Mouse (Mus musculus): Measurements from ENCODE around the gene Osbp2.

Osbp2 gene

DNA sequence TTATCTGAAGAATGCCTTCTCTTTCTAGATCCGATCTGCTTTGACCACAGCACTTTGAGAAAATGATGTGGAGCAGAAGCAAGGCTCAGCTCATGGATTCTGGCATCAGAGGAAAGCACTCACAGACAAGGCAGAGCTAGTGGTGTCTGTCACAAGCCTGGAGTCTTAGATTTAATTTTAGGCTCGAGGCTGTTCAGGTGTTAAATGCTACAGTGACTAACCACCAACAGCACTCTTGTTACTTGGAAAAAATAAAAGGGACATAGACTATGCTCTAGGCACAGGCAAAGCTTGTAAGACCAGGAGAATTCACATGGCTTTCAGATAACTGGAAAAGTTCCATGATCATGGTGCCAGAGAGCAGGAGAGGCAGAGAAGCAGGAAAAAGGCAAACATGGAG, 40.3 kb downstream of the Osbp2 start:
- DNase-seq, result no peak

DNA sequence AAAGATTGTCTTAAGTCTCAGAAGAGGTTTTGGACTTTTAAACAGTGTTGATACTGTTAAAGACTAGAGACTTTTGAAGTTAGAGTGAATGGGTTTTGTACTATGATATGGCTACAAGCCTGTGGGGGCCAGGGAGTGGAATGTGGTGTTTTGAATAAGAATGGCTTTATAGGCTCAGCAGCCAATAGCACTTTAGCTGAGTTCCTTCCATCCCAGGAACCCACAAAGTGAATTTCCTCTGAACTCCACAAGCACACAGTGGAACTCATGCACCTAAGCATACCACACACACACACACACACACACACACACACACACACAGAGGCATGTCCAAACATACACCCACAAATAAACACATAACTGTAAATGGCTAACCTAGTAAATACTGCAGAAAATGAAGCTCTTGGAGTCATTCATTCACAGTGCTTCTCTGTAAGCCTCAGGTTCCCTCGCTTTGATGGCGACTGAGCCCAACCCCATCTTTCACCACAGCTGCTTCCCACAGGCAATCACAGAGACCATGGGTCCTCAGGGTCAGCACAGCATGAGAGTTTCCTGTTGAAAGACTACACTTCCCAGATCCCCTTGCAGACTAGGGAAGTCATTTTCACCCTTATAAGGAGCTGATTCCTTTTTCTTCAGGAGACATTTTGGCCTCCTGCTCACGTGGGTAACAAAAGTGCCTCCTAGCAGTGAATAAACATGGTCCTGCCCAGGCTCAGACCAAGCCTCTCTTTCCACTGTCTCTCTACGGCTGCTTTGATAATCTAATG, 45.5 kb downstream of the Osbp2 start:
- no peak for DNase-seq

DNA sequence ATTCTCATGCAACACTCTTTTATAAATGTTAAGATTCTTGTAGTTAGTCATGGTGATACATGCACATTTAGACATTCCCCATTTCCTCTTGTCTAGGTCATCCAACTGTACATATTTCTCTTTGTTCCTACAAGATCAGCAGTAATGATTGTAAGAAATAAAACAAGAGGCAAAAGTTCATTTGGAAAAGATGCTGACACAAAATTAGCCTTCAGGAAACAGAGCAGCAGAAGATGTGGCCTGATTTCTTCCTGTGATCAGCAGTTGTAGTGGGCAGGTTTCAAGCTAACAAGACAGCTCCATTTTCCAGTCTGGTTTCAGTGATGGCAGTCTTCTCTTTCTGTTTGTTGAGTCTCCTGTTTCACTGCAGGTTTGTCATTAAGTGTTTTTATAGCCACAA, 47.8 kb downstream of the Osbp2 start:
- DNase-seq, result no peak

DNA sequence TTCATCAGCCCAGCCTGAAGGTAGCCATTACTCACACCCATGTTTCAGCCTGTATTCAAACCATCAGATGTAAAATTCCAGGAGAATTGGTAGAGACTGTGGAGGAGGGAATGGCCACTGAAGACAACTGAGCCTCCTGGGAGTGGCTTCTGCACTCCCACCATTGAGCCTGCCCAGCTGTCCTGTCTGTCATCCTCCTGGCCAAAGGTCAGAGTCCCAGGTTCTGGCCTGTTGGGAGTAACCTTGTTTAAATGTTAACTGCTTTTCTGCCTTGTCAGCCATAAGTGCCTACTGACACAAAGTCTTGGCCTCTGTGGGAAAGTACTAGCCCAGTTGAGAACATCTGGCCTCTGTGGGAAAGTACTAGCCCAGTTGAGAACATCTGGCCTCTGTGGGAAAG, 50.4 kb downstream of the Osbp2 start:
- no peak for DNase-seq

DNA sequence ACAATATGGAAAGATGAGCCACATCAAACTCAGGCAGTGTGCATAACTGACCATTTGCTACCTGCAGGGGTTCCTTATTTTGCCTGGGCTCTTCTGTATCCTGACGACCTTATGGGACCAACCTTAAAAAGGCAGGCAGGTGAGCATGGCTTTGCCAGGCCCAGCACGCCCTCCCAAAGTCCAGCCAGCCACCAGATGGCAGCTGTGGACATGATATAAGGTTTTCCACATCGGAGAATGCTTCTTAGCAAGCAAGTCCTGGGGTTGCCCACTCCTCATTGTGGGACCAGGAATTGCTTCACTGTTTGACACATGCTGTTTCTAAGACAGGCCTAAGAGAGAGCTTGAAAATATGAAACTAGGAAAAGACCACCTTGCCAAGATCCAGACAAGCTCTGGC, 55.5 kb downstream of the Osbp2 start:
- DNase-seq, result peak; percentile 66 to 78

DNA sequence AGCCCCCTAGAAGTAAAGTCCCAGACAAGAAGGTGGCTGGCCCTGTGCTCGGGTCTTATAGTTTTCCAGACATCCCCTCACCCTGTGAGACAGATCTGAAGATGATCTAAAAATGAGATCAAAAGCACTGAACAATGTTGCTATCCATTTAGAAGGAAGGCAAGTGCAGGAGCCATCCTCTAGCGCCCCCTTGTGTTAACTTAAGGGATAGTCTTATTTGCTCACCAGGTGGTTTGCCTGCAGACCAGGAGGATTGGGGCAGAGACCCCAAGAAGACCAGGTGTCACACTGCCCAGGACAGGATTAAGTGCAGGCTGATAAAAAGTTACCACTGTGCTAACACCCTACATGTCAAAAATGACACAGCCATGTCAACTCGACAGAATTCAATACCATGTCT, 58.3 kb downstream of the Osbp2 start:
- peak; percentile 58 to 67 for DNase-seq

DNA sequence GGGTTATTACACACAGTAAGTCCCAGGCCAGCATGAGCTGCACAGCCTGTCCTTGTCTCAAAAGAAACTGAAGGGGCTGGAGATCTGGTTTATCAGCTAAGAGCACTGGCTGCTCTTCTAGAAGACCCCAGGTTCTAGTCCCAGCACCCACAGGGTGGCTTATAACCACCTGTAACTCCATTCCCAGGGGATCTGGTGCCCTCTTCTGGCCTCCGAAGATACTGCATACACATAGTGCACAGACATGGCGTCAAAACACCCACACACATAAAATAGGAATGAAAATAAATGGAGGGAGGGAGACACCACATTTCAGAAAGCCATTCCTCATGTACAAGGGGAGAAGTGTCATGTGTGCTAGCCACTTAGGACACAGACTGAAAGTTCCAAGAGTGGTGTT, 59.1 kb downstream of the Osbp2 start:
- no peak for DNase-seq

DNA sequence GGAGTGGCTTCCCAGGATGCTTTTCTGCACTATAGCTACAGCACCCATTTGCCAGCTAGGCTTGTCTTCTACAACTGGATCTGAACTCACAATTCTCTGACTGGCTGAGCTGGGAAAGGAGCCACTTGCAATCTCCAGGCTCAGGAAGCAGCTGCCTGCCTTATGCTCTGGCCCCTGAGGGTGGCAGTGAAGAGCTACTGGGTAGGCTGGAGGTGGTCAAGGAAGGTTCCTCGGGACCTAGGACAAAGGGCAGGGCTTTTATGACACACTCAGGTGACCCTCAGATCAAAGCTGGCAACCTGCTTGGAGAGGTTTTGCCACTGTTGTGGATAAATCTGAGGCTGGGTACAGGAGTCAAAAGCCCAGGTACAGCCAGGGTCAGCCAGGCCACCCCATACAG, 61.6 kb downstream of the Osbp2 start:
- DNase-seq, result peak in 1 of 2 experiments; percentile 53

DNA sequence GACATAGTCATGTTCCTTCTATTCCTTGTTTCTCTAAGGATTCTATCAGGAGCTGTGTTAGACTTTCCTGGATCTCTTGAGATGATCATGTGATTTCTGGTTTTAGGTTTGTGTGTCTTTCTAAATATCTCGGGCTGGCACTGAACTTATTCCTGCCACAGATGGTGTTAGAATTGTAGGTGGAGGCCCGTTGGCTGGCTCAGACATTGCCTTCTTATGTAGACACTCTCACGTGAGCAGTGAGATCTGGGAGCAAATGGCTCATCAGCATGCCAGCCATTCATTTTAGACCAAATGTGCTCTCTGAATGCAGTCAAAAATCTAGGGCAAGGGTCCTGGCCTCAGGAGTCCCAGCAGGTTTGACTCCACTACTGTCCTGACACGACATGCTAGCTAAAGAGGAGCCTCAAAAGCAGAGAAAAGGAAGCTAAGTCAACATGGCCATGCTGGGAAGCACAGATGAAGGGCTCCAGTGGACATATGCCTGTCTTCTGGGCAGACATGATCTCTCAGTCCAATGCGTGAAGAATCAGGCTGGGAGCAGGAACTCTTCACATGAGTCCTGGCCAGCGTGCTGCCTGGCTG, 66.0 kb downstream of the Osbp2 start:
- no peak for DNase-seq

DNA sequence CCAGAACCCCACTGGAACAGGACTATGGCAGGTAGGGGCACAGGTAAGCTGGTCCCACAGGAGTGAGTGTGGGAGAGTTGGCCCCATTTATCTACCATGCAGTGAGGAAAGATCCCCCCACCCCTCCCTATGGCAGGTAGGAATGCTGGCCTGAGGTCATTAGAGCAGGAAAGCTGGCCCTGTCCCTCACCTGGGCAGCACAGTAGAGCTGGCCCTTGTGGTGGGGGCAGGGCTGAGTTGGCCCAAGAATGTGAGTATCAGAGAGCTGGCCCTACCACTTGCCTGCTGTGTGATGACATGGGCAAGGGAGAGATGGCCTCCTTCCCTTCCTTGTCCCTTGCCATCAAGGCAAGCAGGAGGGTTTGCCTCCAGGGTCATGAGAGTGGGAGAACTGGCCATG, 73.0 kb downstream of the Osbp2 start:
- no peak for DNase-seq

DNA sequence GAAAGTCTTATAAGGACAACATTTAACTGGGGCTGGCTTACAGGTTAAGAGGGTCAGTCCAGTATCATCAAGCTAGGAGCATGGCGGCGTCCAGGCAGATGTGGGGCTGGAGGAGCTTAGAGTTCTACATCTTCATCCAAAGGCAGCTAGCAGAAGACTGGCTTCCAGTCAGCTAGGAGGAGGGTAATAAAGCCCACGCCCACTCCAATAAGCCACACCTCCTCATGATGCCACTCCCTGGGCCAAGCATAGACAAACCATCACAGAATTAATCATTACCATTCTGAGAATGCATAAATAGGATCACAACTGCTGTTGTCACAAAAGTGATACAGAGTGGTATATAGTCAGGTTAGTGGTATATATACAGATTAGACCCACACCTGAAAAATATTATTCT, 73.8 kb downstream of the Osbp2 start:
- no peak for DNase-seq

DNA sequence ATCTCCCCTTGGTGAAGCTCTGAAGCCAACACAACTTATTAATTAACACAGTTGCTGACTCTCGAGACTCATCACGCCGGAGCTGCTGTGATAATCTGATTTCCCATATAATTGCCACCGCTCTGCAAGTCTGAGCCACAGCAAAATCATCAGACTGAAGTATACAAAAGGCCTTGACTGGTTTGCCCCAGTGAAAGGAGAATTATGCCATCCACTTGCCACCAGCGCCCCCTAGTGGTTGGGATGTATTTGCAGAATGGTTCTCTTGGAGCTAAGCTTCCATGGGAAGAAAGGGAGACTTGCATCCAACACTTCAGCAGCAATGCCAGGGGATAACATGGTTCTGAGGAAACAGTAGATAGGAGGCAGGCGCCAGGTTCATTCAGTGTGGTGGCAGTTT, 77.1 kb downstream of the Osbp2 start:
- peak; percentile 93 to 97 for DNase-seq

DNA sequence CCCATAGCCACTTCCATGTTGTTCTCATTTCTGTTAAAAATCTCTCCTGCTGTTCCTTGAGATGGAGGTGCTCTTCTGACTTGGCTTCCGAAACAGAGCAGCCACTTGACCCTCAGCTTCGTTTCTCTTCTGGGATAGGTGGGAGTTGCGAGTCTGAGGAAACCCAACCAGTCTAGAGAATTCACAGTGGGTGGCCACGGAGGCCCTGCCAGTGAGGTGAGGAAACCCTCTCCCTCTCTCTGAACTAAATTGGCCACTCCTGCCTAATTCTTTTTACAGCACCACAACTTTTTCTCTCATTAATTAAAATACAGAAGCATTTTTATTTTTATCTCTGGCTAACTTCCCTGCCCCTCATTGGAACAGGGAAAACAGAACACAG, 88.4 kb downstream of the Osbp2 start:
- DNase-seq, result peak in 1 of 2 experiments; percentile 59

DNA sequence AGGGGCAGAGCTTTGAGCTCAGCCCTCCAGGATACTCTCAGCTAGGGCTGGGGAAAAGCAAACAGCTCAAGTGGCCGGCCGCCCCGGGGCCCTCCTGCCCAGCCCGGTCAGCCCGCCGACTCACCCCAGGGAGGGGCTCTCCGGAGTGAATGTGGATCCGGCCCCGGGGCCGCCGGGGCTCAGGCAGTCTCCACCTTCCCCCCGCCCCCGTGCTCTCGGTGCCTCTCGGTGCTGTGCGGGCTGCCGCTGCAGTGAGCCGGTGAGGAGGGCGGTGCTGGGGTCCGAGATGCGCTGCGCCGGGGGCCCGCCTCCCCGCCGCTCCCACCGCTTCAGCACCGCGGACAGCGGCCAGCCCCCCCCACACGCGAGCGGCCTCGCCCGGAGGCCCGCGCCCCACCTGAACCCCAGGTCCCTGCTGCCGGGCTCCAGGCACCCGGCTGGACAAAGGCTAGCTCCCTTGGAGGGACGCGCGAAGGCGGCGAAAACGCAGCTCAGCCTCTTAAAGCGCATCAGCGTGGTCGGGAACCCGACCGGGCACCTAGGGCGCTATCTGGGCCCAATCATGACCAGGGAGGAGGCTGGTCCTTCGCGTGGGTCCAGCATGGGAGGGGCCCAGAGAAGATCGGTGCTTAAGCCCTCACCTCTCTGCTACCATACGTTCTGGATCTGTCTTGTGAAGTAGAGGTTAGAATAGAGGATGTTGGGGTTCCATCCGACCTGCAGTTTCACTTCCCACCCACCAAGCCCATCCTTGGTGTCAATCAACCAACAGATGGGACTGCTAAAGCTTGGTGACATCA, 89.0 kb downstream of the Osbp2 start:
- DNase-seq, result peak; percentile 78 to 80

DNA sequence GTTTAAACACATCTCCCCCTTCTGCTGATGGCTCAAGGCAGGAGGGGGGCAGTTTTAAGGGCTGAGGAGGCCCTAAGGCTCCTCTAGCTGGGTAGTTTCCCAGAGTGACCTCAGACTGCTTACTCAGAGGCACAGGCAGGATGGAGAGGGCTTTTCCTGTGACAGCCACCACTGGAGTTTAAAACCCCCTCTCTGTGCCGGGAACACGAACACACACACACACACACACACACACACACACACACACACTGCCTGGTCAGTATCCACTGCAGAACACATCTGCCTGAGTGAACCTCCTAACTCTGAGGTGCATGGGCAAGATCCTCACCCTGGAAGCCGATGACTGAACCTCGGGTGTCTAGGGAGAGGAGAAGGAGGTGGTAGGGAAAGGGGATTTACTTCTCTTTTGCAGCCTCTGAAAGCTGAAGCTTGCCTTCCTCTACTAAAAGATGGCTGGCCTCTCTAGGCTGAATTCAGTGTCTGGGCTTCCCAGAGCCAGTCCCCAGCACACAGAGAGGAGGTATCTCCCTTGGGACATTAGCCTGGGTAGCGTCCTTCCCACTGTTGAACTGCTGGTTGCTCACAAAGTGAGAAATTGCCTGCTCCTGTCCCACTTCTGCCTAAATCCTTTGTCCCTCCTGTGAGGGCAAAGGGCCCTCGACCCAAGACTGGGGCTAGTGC, 89.8 kb downstream of the Osbp2 start:
- DNase-seq, result peak; percentile 59 to 66

DNA sequence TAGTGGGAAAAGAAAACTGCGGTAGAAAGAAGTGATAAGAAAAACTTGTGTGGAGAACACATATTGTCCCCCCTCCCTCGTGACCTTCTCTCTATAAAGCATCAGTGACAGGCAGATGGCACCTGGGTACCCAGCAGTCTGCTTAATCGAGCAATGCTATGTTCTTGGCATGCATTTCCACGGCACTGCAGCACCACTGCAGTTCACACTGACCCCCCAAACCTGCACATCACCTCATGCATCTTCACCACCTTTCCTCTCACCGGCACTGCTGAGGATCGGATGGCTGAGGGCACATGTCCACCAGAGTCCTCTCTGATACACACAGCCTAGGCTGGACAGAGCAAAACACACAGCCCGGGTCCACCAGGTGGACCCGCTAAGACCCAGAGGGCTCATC, 90.6 kb downstream of the Osbp2 start:
- peak; percentile 66 to 69 for DNase-seq

DNA sequence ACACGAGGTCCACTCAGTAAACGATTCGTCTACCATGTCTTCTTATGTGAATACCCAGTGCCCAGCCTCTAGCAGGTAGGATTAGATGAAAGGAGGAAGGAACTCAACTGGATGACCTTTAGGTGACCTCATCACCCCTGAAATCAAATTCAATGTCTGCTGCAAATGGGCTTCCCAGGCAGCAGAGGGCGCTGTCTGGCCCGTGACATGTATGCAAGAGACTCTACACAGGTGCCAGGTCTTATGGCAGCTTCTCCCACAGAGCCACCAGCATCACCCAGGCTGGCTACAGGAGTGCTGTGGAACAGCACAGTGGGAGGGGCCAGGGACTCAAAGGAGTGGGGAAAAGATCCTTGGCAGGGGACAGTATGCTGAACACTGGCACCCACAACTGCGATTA, 92.4 kb downstream of the Osbp2 start:
- DNase-seq, result peak; percentile 50 to 66

DNA sequence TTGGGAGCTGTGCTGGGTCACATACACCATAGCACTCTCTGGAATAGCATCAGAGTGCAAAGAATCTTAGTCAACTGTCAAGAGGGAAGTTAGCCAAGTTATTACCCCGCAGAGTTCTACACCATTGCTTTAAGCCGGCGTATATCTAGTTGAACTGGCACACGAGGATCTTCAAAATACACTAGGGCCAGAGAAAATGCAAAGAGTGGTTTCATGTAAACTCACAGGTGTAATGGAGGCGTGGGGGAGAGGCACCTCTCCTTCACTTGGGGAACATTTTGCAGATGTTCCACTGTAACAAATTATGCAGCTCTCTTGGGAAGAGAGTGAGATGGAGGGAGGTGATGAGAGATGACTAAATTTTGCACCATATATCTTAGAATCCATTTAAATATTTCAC, 95.9 kb downstream of the Osbp2 start:
- DNase-seq, result no peak

DNA sequence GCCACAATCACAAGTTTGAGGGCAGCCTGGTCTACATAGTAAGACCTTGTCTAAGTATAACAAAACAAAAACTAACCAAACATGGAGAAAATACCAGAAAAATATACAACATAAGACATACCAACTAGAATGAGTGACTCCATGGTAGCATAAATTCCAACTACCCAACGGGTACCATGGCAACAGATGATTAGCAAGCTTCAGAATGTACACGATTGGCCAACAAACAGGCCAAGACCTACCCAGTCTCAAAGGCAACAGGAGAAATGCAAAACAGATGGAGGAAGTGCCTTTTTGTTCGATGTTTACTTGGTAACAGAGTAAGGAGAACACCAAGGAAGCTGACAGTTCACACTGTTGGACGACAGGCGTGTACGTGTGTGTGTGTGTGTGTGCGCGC, 96.7 kb downstream of the Osbp2 start:
- DNase-seq, result no peak

DNA sequence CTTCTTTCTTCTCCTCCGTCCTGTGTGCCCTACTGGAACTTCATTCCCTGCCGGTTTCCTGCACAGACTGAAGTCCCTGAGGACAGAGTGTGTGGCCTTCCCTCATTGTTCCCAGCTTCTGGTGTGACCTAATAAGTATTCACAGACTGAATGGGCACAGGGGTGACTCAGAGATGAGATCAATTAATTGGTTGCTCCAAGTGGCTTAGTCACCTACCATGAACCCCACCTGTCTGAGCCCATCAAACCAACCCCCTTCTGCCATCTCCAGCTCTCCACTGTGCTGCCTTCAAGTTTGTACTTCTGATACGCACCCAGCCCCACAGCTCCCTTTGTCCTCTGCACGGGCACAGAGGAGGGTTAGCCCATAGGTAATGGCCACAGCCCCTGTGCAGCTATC, 99.4 kb downstream of the Osbp2 start:
- no peak for DNase-seq

DNA sequence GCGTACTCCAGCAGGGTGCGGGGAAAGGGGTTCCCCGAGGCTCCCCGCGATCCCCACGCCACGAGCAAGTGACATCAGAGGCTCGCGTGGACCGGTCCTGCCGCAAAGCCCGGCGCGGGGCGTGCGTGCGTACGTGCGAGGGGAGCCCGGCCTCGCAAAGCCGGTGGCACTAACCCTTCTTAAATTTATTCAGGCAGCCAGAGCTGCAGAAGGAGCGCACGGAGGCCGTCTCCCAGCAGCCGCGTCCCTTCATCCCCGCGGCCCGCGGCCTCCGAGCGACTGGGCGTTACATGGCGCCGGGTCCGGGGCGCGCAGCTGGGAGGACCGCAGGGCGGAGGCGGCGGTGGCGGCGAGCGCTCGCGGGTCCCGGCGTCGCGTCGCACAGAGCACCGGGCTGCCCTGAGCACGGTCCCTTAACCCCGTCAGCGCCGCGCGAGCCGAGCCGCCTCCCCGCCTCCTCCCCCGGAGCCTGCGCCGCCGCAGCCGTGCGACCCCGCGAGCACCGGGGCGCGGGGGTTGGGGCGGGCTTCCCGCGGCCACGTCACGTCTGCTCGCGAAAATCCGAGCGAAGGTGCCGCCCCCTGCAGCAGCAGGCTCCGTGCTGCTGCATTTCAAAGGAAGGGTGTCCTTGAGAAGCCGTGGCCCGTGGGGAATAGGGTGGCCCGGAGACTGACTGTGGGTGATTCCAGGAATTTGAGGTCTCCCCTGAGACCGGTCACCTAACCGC, 101.8 kb downstream of the Osbp2 start:
- DNase-seq, result peak; percentile 59 to 69

DNA sequence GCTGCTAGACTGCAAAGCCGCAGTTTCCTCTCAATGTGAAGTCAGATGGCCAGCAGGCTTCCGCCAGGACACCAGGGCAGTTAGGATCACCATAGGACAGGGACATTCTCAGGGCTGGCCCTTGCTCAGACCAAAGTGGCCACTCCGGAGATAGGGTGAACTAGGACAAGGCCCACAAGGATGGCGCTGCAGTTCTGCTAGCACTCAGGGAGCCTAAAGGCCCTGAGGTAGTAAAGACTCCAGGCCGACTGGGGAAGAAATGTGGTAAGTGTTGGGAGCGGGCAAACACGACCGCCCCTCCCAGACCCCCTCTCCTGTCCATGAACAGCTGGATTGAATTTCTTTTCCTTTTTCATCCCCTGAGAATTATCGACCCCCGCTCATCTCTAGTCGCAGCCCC, 102.4 kb downstream of the Osbp2 start:
- peak; percentile 58 to 59 for DNase-seq

DNA sequence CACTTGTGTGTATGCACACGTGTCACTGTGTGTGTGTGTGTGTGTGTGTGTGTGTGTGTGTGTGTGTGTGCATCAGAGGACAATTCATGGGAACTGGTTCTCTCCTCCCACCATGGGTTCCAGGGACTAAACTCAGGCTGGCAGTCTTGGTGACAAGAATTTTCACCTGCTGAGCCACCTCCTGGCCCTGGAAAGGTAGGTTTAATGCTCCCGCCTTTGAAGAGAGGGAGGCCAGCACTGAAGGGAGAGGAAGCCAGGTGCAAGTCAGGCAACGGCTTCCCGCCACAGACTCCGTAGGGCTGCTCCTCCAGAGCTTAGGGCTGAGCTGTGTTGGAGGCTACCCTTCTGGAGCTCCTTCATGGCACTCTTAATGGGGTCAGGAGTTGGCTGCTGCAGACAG, 104.3 kb downstream of the Osbp2 start:
- peak; percentile 65 to 73 for DNase-seq

All from cerebellum, postnatal 25 days (tissue).